Mouse (Mus musculus) forebrain, postnatal 0 days (tissue): ENCODE results near the gene Tomm40l. TPM values are rescaled to one million over a fixed set of nuclear protein-coding genes. Genes with fewer than 3 reads are reported as not detected.

Experiments used
- ATAC-seq: fragments of 200-750 bp; cut with Nextera tagmentation; 2 replicates; pipeline ENCODE4 v1.8.0; 2017; ENCODE audit warnings: mild to moderate bottlenecking, moderate library complexity
- DNase-seq: peaks from one replicate; pipeline ENCODE4 v3.0.0-alpha.2; 2015
- H3K27ac ChIP-seq: fragments of 300-500 bp; sonication (generic); 2 replicates; pipeline ENCODE4 v1.5.1; 2014; ENCODE audit warnings: low read depth, mild to moderate bottlenecking, antibody characterized with exemption, low read length, moderate library complexity, mixed read lengths
- H3K27me3 ChIP-seq: fragments of 300-500 bp; sonication (generic); 2 replicates; pipeline ENCODE4 v1.6.1; 2014; ENCODE audit warnings: mild to moderate bottlenecking, low read length, mixed read lengths; ENCODE audit not compliant: insufficient read depth
- H3K36me3 ChIP-seq: fragments of 300-500 bp; sonication (generic); 2 replicates; pipeline ENCODE4 v1.6.1; 2014; ENCODE audit warnings: mild to moderate bottlenecking, moderate library complexity; ENCODE audit not compliant: insufficient read depth
- H3K4me1 ChIP-seq: fragments of 300-500 bp; sonication (generic); 2 replicates; pipeline ENCODE4 v1.6.1; 2014; ENCODE audit warnings: antibody characterized with exemption; ENCODE audit not compliant: insufficient read depth
- H3K4me2 ChIP-seq: fragments of 300-500 bp; sonication (generic); 2 replicates; pipeline ENCODE4 v1.6.1; 2014; ENCODE audit warnings: low read depth, mild to moderate bottlenecking, moderate library complexity
- H3K4me3 ChIP-seq: fragments of 300-500 bp; sonication (generic); 2 replicates; pipeline ENCODE4 v1.5.1; 2014; ENCODE audit warnings: low read depth, low read length, mixed read lengths
- H3K9ac ChIP-seq: fragments of 300-500 bp; sonication (generic); 2 replicates; pipeline ENCODE4 v1.6.1; 2014; ENCODE audit warnings: mild to moderate bottlenecking
- H3K9me3 ChIP-seq: fragments of 300-500 bp; sonication (generic); 2 replicates; pipeline ENCODE4 v1.6.1; 2016; ENCODE audit warnings: low read length
- CTCF ChIP-seq: sonication (generic); IDR thresholded peaks from 2 replicates; pipeline ENCODE4 v1.5.1; 2016; ENCODE audit warnings: antibody characterized with exemption, control low read depth, low read depth
- WGBS: fragments of 180-500 bp; shearing (Covaris S2); extraction: QIAGEN DNeasy Blood & Tissue Kit; methylation state at CpG from one replicate; pipeline ENCODE4 v1.1.7; 2014; 5-methylcytosine and 5-hydroxymethylcytosine counted together
- polyA plus RNA-seq: library from polyadenylated mRNA; unstranded; fragments of >200 nt; fragmentation: Nextera tagmentation; extraction: Ambion mirVana; gene quantifications from 2 replicates; pipeline ENCODE4 v1.2.1, GENCODE M21; 2015
- total RNA-seq: library from RNA; depleted of rRNA; stranded (reverse); fragments of >200 nt; gene quantifications from 2 replicates; pipeline ENCODE4 v1.2.3, GENCODE M21; 2014

Gene Tomm40l
- total and polyA plus RNA-seq, 2 experiments from 2014 or later: 41.7 to 46.5 TPM

DNA sequence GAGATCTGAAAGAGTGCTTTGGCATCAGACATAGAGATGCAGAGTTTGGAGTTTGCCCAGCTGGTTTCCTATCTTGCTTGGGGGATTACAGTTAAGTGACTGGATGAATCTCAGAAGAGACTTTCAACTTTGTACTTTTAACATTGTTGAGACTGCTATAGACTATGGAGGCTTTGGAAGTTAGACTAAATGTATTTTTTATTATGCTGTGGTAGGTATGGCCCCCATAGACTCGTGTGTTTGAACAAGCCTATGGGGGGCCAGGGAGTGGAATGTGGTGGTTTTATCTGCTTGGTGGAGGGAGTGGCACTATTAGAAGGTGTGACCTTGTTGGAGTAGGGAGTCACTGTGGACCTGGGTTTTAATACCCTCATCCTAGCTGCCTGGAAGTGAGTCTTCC is 22.8 kb downstream of the Tomm40l start:
- no peak overlapping the region for H3K9ac ChIP-seq
- ATAC-seq: no peak

GRCm38 (mm10) chr1:171195887-171196397 is 26.4 kb downstream of the Tomm40l start, which contains the start of gene Pcp4l1:
Gene Pcp4l1 (minus strand): TSS chr1:171196268.
- DNase-seq: peak; percentile 62
- no peak within 1 kb of the TSS for H3K27ac ChIP-seq
- peaks cover 10% of the 10 kb centered on the region; the same call in 1 of the 2 replicates for H3K4me1 ChIP-seq
- peak within 1 kb of the TSS; percentile 100 for H3K4me2 ChIP-seq
- 2% methylated on average over 33 of the region's 33 CpGs for WGBS
- H3K27me3 ChIP-seq: peaks cover 31% of the 10 kb centered on the region
- H3K9me3 ChIP-seq: no peaks in the 10 kb centered on the region
- peak; percentile 3; the same call in 1 of the 2 replicates for TF ChIP-seq CTCF
- ATAC-seq: peak; percentile 92
- H3K36me3 ChIP-seq: no peaks in the 10 kb centered on the region
- H3K4me3 ChIP-seq: peak within 1 kb of the TSS; percentile 56
- H3K9ac ChIP-seq: peak within 1 kb of the TSS; percentile 56

More for the DNA sequence above, 22.8 kb downstream of the Tomm40l start:
- H3K27ac ChIP-seq: no peak overlapping the region
- H3K4me1 ChIP-seq: 0 out of 2 replicates have a peak, but pooled peaks cover 5% of the 10 kb centered on the region
- DNase-seq: no peak
- no peak overlapping the region for H3K4me2 ChIP-seq
- H3K4me3 ChIP-seq: no peak overlapping the region
- no peaks in the 10 kb centered on the region for H3K9me3 ChIP-seq
- no peaks in the 10 kb centered on the region for H3K36me3 ChIP-seq
- TF ChIP-seq CTCF: no peak
- 54% methylated on average over 1 of the region's 1 CpGs for WGBS
- H3K27me3 ChIP-seq: peaks cover 10% of the 10 kb centered on the region

- Histone ChIP-seq H3K9me3 (no peaks in the 10 kb centered on the region), H3K4me3 (peak overlapping the region; percentile 56), H3K27ac (no peak overlapping the region), H3K4me2 (peak overlapping the region; percentile 100), H3K27me3 (peaks cover 31% of the 10 kb centered on the region), H3K9ac (peak overlapping the region; percentile 56), H3K4me1 (peaks cover 10% of the 10 kb centered on the region; the same call in 1 of the 2 replicates), H3K36me3 (no peaks in the 10 kb centered on the region)
- DNase-seq (peak; percentile 21), ATAC-seq (peak; percentile 43; the same call in 1 of the 2 replicates)
- TF ChIP-seq CTCF: no peak
- WGBS: 6% methylated on average over 20 of the region's 20 CpGs
Observed at GRCm38 (mm10) chr1:171195046-171195822, 27.1 kb downstream of the Tomm40l start.

DNA sequence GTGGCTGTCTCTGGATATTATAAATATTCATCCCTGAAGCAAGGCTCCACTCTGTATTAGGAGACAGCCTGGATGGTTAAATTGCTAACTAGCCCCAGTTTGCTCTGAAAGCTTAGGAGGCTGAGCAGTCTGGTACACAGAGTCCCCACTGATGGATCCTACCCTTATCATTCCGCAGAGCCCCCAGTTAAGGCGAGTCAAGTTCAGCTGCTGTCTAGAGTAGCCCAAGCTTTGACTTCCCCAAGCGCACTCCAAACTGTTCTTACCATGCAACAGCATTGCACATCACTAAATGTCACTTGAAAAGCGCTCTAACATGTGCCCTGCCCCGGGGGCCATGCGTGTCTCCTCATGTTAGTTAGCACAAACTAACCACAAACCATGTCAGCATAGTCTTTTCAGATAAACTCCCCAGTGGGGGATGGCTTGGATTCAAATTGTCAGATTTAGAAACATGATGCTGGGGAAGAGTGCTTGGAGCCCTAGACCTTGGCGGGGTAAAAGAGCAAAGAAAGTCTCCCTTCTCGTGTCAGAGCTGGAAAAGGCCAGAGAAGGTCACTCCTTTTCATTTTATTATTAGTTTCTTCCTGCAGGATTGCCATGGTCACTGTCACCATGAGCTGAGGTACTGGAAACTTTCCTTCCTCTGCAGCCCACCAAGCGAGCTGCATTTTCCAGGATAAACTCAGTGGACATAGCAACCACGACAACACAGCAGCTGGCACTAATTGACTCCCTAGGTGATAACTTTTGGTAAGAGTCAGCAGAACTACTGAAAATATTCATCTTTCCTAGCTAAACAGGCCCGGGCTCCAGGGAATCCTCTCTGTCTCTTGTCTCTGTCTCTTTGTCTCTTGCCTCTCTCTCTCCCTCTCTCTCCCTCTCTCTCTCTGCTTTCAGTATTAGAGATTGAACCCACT is 28.1 kb downstream of the Tomm40l start:
- TF ChIP-seq CTCF: no peak
- H3K4me1 ChIP-seq: peaks cover 10% of the 10 kb centered on the region; the same call in 1 of the 2 replicates
- H3K36me3 ChIP-seq: no peaks in the 10 kb centered on the region
- DNase-seq (no peak), ATAC-seq (no peak)
- peak overlapping the region; percentile 41 for H3K4me2 ChIP-seq
- H3K9ac ChIP-seq: no peak overlapping the region
- no peak overlapping the region; the same call in none of the 2 replicates for H3K4me3 ChIP-seq
- H3K27ac ChIP-seq: no peak overlapping the region
- H3K27me3 ChIP-seq: peaks cover 31% of the 10 kb centered on the region
- no peaks in the 10 kb centered on the region for H3K9me3 ChIP-seq
- 30% methylated on average over 11 of the region's 11 CpGs for WGBS

DNA sequence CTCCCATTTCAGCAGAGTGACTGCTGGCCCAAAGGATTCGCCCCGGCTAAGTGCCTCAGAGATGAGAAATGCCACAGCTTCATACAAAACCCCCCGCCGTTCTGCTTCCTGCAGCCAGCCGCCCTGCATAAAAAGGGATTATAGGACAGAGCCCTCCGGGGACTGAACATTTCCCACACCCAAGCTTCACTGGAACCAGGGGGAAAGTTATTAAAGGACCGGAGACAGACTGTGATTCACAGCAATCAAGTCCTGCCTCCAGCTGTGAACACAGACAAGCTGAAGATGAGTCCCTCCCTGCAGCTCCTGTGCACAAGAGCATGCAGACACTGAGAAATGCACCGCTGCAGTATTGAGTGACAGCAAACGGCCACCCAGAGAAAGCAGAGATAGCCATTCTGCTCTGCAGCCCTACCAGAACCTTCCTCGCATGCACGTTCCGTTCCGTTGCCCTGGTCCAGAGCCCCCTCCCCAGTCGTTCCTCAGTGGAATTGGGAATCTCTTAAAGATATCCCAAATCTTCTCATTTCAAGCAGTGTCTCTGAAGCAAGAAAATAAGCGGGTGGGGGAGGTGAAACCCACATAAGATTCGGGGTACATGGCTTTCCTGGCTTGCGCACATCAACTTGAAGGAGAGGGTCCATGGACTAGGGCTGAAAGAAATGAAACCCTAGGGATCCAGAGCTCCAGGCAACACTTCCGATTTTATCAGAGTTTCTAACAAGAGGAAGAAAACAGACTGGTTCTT is 29.0 kb downstream of the Tomm40l start:
- H3K4me3 ChIP-seq: peak overlapping the region; percentile 22
- H3K27ac ChIP-seq: no peak overlapping the region
- H3K27me3 ChIP-seq: peaks cover 31% of the 10 kb centered on the region
- H3K36me3 ChIP-seq: no peaks in the 10 kb centered on the region
- no peak for TF ChIP-seq CTCF
- H3K4me1 ChIP-seq: peaks cover 10% of the 10 kb centered on the region; the same call in 1 of the 2 replicates
- H3K9me3 ChIP-seq: no peaks in the 10 kb centered on the region
- peak overlapping the region; percentile 36 for H3K9ac ChIP-seq
- H3K4me2 ChIP-seq: peak overlapping the region; percentile 41
- no peak for ATAC-seq
- peak; percentile 20 for DNase-seq
- 4% methylated on average over 18 of the region's 18 CpGs for WGBS

DNA sequence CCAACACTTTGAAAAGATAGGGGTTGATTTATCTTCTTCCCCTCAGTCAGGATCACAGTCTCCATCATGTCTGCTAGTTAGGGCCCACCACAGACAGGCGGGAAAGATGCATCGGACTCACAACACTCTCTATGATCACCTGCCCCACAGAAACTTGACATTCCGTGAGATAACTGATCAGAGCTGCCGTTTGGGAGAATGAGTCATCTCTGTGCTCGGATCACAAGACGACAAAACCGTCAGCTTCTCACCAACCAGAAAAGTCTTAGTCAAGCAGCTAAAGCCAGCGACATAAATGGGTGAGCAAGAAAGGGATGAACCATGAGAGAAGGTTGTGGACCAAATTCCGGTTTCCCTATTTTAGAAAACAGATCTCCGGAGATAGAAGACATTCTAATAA is 30.0 kb downstream of the Tomm40l start:
- DNase-seq: no peak
- Histone ChIP-seq H3K27ac (no peak overlapping the region), H3K9ac (no peak overlapping the region), H3K27me3 (peaks cover 29% of the 10 kb centered on the region), H3K4me3 (no peak overlapping the region), H3K36me3 (no peaks in the 10 kb centered on the region), H3K4me2 (no peak overlapping the region), H3K4me1 (peaks cover 10% of the 10 kb centered on the region; the same call in 1 of the 2 replicates), H3K9me3 (no peaks in the 10 kb centered on the region)
- WGBS: 59% methylated on average over 10 of the region's 10 CpGs
- no peak for TF ChIP-seq CTCF
- ATAC-seq: no peak
